Mouse (Mus musculus): ENCODE results near the gene Vwa8.

GRCm38 (mm10) chr14:79159451-79159850, 310.6 kb downstream of the Vwa8 start:
- TF ChIP-seq CTCF (IDR thresholded peaks at IDR 0.05; ENCODE audit: low read depth) (no peak), EP300 (optimal IDR thresholded peaks at IDR 0.05) (no peak)

Measured in stomach, postnatal 0 days (tissue).